Mouse (Mus musculus): Measurements from ENCODE around the gene Hoxa5.
A peak's percentile ranks its signal among the peaks of the same experiment; 100 is the strongest.

Hoxa5 gene

GRCm38 (mm10) chr6:52215771-52216535, 11.6 kb upstream of the Hoxa5 start:
- DNase-seq (ENCODE audit: low spot score in 2 of 2), result no peak

GRCm38 (mm10) chr6:52215070-52215469, 10.7 kb upstream of the Hoxa5 start:
- no peak for DNase-seq (ENCODE audit: low spot score in 2 of 2)

- DNase-seq (ENCODE audit: low spot score in 2 of 2), result no peak
These were observed 9.9 kb upstream of the Hoxa5 start for GRCm38 (mm10) chr6:52214271-52214670.

GRCm38 (mm10) chr6:52213119-52213986, 9.0 kb upstream of the Hoxa5 start, which contains the start of the genes Hoxa3 and Gm28308:
Hoxa3 (minus strand) TSS chr6:52213336.
Gm28308 (minus strand) TSS chr6:52213339.
- DNase-seq (ENCODE audit: low spot score in 2 of 2), result no peak

- no peak for DNase-seq (ENCODE audit: low spot score in 2 of 2)
These were observed 8.2 kb upstream of the Hoxa5 start for GRCm38 (mm10) chr6:52212556-52213118.

GRCm38 (mm10) chr6:52211961-52212360, 7.6 kb upstream of the Hoxa5 start:
- DNase-seq (ENCODE audit: low spot score in 2 of 2), result peak in 1 of 2 experiments; percentile 24

GRCm38 (mm10) chr6:52211170-52211935, 7.0 kb upstream of the Hoxa5 start:
- peak; percentile 50 to 78 for DNase-seq (ENCODE audit: low spot score in 2 of 2)

GRCm38 (mm10) chr6:52209685-52210046, 5.3 kb upstream of the Hoxa5 start:
- DNase-seq (ENCODE audit: low spot score in 2 of 2), result no peak

- no peak for DNase-seq (ENCODE audit: low spot score in 2 of 2)
These were observed 4.7 kb upstream of the Hoxa5 start for GRCm38 (mm10) chr6:52208868-52209684.

GRCm38 (mm10) chr6:52208072-52208867, 3.9 kb upstream of the Hoxa5 start, which contains the start of gene Hoxa6:
Hoxa6 (minus strand) TSS chr6:52208722.
- peak in 1 of 2 experiments; percentile 18 for DNase-seq (ENCODE audit: low spot score in 2 of 2)

GRCm38 (mm10) chr6:52207684-52207976, 3.2 kb upstream of the Hoxa5 start:
- no peak for DNase-seq (ENCODE audit: low spot score in 2 of 2)

- no peak for DNase-seq (ENCODE audit: low spot score in 2 of 2)
These were observed 2.7 kb upstream of the Hoxa5 start for GRCm38 (mm10) chr6:52206882-52207683.

GRCm38 (mm10) chr6:52205638-52206621, 1.5 kb upstream of the Hoxa5 start:
- DNase-seq (ENCODE audit: low spot score in 2 of 2), result no peak

- DNase-seq (ENCODE audit: low spot score in 2 of 2), result no peak
These were observed 834 bp upstream of the Hoxa5 start for GRCm38 (mm10) chr6:52205221-52205620.

GRCm38 (mm10) chr6:52203371-52204049, 877 bp downstream of the Hoxa5 start:
- no peak for DNase-seq (ENCODE audit: low spot score in 2 of 2)

GRCm38 (mm10) chr6:52203121-52203370, 1.3 kb downstream of the Hoxa5 start:
- no peak for DNase-seq (ENCODE audit: low spot score in 2 of 2)

GRCm38 (mm10) chr6:52202362-52203120, 1.8 kb downstream of the Hoxa5 start:
- no peak for DNase-seq (ENCODE audit: low spot score in 2 of 2)
